Mouse (Mus musculus) adrenal gland, adult 10 weeks (tissue): ENCODE measurements around the gene Tlr11. TPM values are rescaled to one million over a fixed set of nuclear protein-coding genes. Genes with fewer than 3 reads are reported as not detected.

ENCODE experiments used
- polyA plus RNA-seq: library from polyadenylated mRNA; stranded (reverse); fragments of 350-450 nt; fragmentation: Illumina TruSeq; extraction: RNeasy Lipid Tissue Mini Kit (QIAGEN cat#74804); gene quantifications from one replicate; pipeline ENCODE4 v1.2.3, GENCODE M21; 2014; ENCODE audit warnings: low read depth, low replicate concordance

The Tlr11 gene
- not detected for polyA plus RNA-seq

DNA sequence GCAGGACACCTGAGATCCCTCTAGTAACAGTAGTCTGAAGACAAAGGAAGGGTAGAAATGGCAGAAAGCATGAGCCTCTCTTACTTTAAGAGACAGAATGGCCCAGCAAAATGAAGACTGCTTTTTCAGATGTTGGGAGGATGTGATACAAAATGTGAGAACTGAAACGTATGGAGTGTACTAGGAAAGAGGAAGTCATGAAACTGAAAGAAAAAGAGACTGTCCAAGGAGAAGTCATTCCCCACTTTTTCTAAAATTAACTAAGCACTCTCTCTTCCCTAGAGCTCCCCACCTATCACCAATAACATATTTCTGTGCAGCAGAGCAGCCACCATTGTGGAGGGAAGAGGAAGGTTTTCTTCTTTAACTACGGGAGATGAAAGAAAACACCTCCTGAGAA is at the start of gene Tlr11:
Gene Tlr11 (plus strand): TSS at position 322 of the 400 bp plus-strand sequence.

DNA sequence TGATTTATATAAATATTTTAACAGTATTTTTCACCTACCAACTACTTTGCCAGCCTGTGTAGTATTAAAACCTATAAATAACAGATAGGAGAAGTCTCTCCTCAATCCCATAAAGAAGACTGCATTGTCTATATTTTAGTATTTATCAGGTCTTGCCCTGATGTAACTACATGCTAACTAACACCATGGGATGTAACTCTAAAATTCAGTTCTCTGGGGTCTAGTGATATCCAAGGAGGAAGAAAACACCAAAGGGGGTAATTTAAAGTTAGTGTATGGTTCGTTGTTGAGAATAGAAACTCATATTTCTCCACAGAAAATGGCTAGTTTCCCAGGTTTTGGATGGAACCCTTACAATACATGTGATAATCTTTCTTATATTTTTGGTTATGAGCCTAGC is 31.1 kb upstream of the Tlr11 start, which contains the start of gene Olfr734:
Gene Olfr734 (minus strand): TSS at position 101 of the 400 bp plus-strand sequence.

DNA sequence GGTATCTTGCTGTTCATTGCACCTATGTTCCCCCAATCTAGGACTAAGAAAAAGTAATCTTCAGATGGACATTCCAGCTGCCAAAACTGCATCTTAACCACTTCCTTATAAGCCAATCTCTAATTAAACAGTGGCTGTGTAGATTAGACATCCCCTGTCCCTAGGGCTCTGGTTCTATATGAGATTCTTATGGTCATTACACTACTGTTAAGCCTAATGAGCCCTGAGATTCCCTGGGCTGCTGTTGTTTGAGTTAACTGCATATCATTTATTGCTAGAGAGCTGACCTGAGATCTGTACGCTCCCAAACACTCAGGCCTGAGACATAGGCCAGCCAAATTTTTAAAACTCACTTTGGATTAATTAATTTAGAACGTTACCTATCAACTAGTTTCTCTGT is 8.9 kb upstream of the Tlr11 start, which contains the start of gene Olfr735:
Gene Olfr735 (minus strand): TSS at position 77 of the 400 bp plus-strand sequence.

DNA sequence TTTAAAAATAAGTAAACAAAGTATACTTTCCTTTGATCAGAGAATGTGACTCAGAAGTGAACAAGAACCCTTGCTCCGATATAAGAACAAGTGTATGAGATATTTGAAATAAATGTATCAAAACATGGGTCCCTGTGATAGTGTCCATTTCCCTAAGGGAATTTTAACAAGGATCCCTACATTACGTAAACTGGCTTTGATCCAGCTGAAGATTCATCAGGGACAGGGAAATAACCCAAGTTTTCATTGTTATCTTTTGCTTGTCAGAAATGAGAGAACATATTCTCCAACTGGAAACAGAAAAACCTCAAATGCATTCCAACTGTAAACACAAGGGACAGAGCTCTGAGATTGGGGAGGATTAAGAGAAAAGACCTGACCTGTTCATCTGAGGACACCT is 23.1 kb downstream of the Tlr11 start, which contains the start of gene Olfr736:
Gene Olfr736 (plus strand): TSS at position 301 of the 400 bp plus-strand sequence.

DNA sequence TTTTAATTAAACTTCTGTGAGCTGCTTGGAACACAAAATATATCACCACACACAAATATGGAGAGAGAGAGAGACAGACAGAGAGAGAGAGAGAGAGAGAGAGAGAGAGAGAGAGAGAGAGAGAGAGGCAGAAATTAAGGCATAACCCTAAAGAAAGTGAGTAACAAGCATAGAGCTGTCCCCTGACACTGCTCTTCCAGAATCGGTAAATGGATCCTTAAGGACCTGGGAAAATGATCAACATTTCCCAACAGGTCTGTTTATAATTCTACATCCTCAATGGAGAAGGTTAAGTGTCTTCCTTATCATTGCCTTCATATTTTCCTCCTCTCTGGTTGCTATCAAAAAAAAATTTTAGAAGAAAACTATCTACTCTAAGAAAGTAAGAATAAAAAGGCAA is 49.6 kb downstream of the Tlr11 start, which contains the start of gene Olfr738:
Gene Olfr738 (plus strand): TSS at position 301 of the 400 bp plus-strand sequence.

Other genes with a start within 250 kb of the Tlr11 start
- not detected for gene Olfr727, start 234.7 kb upstream of the Tlr11 start, polyA plus RNA-seq
- not detected for gene Olfr728, start 215.2 kb upstream of the Tlr11 start, polyA plus RNA-seq
- not detected for gene Olfr729, start 205.0 kb upstream of the Tlr11 start, polyA plus RNA-seq
- not detected for gene Olfr730, start 169.7 kb upstream of the Tlr11 start, polyA plus RNA-seq
- gene Olfr731, start 116.0 kb upstream of the Tlr11 start, polyA plus RNA-seq, result not detected
- gene Olfr732, start 73.7 kb upstream of the Tlr11 start, polyA plus RNA-seq, result not detected
- not detected for gene Olfr733, start 56.4 kb upstream of the Tlr11 start, polyA plus RNA-seq
- not detected for gene Olfr734, start 31.2 kb upstream of the Tlr11 start, polyA plus RNA-seq
- not detected for gene Olfr735, start 9.0 kb upstream of the Tlr11 start, polyA plus RNA-seq
- gene Olfr736, start 23.2 kb downstream of the Tlr11 start, polyA plus RNA-seq, result not detected
- not detected for gene Olfr738, start 49.7 kb downstream of the Tlr11 start, polyA plus RNA-seq
- not detected for gene Olfr739, start 60.7 kb downstream of the Tlr11 start, polyA plus RNA-seq
- not detected for gene Olfr740, start 87.6 kb downstream of the Tlr11 start, polyA plus RNA-seq
- gene Olfr741, start 114.8 kb downstream of the Tlr11 start, polyA plus RNA-seq, result not detected
- gene Olfr742, start 145.7 kb downstream of the Tlr11 start, polyA plus RNA-seq, result not detected
- not detected for gene Olfr743, start 163.9 kb downstream of the Tlr11 start, polyA plus RNA-seq